Mouse (Mus musculus): ENCODE measurements around the gene Zdhhc7. TPM values are rescaled to one million over a fixed set of nuclear protein-coding genes. Genes with fewer than 3 reads are reported as not detected.

Gene Zdhhc7
- total RNA-seq, 2 experiments from 2014 or later = 30.5 to 31.1 TPM

GRCm38 (mm10) chr8:120072827-120073226 lies 28.5 kb downstream of the Zdhhc7 start:
- intact Hi-C loops (cut with DNase I) = loop anchor here (5.0 kb wide), 1 partner anchor 291 kb away; no protein-coding TSS in a partner anchor
- peak; percentile 40 to 44 for DNase-seq

GRCm38 (mm10) chr8:120072259-120072658 lies 29.0 kb downstream of the Zdhhc7 start:
- DNase-seq = peak in 1 of 2 experiments; percentile 26
- intact Hi-C loops (cut with DNase I) = loop anchor here (5.0 kb wide), 1 partner anchor 290 kb away; no protein-coding TSS in a partner anchor

- peak; percentile 88 to 92 for DNase-seq
Observed at GRCm38 (mm10) chr8:120071684-120072083, 29.6 kb downstream of the Zdhhc7 start.

GRCm38 (mm10) chr8:120067936-120068668 lies 33.2 kb downstream of the Zdhhc7 start:
- intact Hi-C loops (cut with DNase I) = no loop called here
- DNase-seq = peak; percentile 65 to 68

More at GRCm38 (mm10) chr8:120071684-120072083, 29.6 kb downstream of the Zdhhc7 start:
- intact Hi-C loops (cut with DNase I) = loop anchor here (2.0 to 5.0 kb wide), 3 partner anchors 79 to 289 kb away; partner anchors contain the start of gene Crispld2

- intact Hi-C loops (cut with DNase I) = no loop called here
- DNase-seq = no peak
Observed at GRCm38 (mm10) chr8:120066226-120066625, 35.1 kb downstream of the Zdhhc7 start.

- no peak for DNase-seq
- intact Hi-C loops (cut with DNase I) = no loop called here
Observed at GRCm38 (mm10) chr8:120065611-120066010, 35.7 kb downstream of the Zdhhc7 start.

GRCm38 (mm10) chr8:120063326-120063725 lies 38.0 kb downstream of the Zdhhc7 start:
- no peak for DNase-seq
- intact Hi-C loops (cut with DNase I) = no loop called here

GRCm38 (mm10) chr8:120062742-120063141 lies 38.5 kb downstream of the Zdhhc7 start:
- no peak for DNase-seq
- intact Hi-C loops (cut with DNase I) = no loop called here

- intact Hi-C loops (cut with DNase I) = no loop called here
- peak in 1 of 2 experiments; percentile 42 for DNase-seq
Observed at GRCm38 (mm10) chr8:120057078-120057477, 44.2 kb downstream of the Zdhhc7 start.

- intact Hi-C loops (cut with DNase I) = no loop called here
- DNase-seq = no peak
Observed at GRCm38 (mm10) chr8:120054833-120055232, 46.4 kb downstream of the Zdhhc7 start.

- DNase-seq = no peak
- intact Hi-C loops (cut with DNase I) = no loop called here
Observed at GRCm38 (mm10) chr8:120052318-120052717, 49.0 kb downstream of the Zdhhc7 start.

- DNase-seq = no peak
- intact Hi-C loops (cut with DNase I) = no loop called here
Observed at GRCm38 (mm10) chr8:120051908-120052307, 49.4 kb downstream of the Zdhhc7 start.

GRCm38 (mm10) chr8:120051006-120051405 lies 50.3 kb downstream of the Zdhhc7 start:
- intact Hi-C loops (cut with DNase I) = no loop called here
- DNase-seq = no peak

- intact Hi-C loops (cut with DNase I) = no loop called here
- no peak for DNase-seq
Observed at GRCm38 (mm10) chr8:120050376-120050775, 50.9 kb downstream of the Zdhhc7 start.

- intact Hi-C loops (cut with DNase I) = no loop called here
- no peak for DNase-seq
Observed at GRCm38 (mm10) chr8:120049949-120050348, 51.3 kb downstream of the Zdhhc7 start.

GRCm38 (mm10) chr8:120046258-120047020 lies 54.8 kb downstream of the Zdhhc7 start:
- DNase-seq = peak; percentile 84 to 93
- intact Hi-C loops (cut with DNase I) = no loop called here

GRCm38 (mm10) chr8:120045471-120045870 lies 55.8 kb downstream of the Zdhhc7 start:
- intact Hi-C loops (cut with DNase I) = no loop called here
- no peak for DNase-seq

- DNase-seq = no peak
- intact Hi-C loops (cut with DNase I) = no loop called here
Observed at GRCm38 (mm10) chr8:120044907-120045306, 56.4 kb downstream of the Zdhhc7 start.

GRCm38 (mm10) chr8:120042542-120043312 lies 58.6 kb downstream of the Zdhhc7 start:
- DNase-seq = no peak
- intact Hi-C loops (cut with DNase I) = no loop called here

- DNase-seq = peak; percentile 56 to 70
- intact Hi-C loops (cut with DNase I) = no loop called here
Observed at GRCm38 (mm10) chr8:120040861-120041260, 60.4 kb downstream of the Zdhhc7 start.
